Mouse (Mus musculus): ENCODE measurements around the gene Nfkbil1. TPM values are rescaled to one million over a fixed set of nuclear protein-coding genes. Genes with fewer than 3 reads are reported as not detected.
A peak's percentile ranks its signal among the peaks of the same experiment; 100 is the strongest.

Gene Nfkbil1
- polyA plus RNA-seq, 1 experiment, result 27.9 TPM

GRCm38 (mm10) chr17:35198029-35198428, 37.6 kb downstream of the Nfkbil1 start:
- H3K27me3 ChIP-seq (ENCODE audit: control insufficient read depth, insufficient read depth, low read length), result no peaks in the 10 kb centered on the region
- H3K4me3 ChIP-seq (ENCODE audit: control insufficient read depth, low read depth, low read length), result no peak overlapping the region
- no peak overlapping the region for H3K27ac ChIP-seq (ENCODE audit: control insufficient read depth, insufficient read depth, low read depth, low read length)
- no peaks in the 10 kb centered on the region for H3K36me3 ChIP-seq (ENCODE audit: control insufficient read depth, insufficient read depth, low read length)
- no peak for TF ChIP-seq POLR2A (IDR thresholded peaks at IDR 0.05; ENCODE audit: control insufficient read depth, low read depth, low read length)
- peaks cover 13% of the 10 kb centered on the region for H3K4me1 ChIP-seq (ENCODE audit: control insufficient read depth, insufficient read depth, low read length)

DNA sequence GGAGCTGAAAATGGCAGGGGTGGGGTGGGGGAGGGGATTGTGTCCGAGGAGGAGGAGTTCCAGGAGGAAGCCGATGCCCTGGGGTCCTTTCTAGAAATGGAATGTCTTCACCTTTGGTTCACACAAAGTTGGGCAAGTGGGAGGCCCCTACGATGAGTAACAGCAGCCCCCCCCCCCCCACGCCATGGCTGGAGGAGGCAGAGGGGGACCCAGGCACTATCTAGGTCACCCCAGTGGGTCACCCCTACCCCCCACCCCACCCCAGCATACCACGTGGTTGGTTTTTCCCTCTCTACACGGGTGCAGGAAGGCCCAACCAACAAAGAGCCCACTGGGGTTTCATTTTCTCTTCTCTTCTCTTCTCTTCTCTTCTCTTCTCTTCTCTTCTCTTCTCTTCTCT, 38.5 kb downstream of the Nfkbil1 start:
- no peaks in the 10 kb centered on the region for H3K36me3 ChIP-seq (ENCODE audit: control insufficient read depth, insufficient read depth, low read length)
- no peak overlapping the region for H3K4me3 ChIP-seq (ENCODE audit: control insufficient read depth, low read depth, low read length)
- H3K27ac ChIP-seq (ENCODE audit: control insufficient read depth, insufficient read depth, low read depth, low read length), result no peak overlapping the region
- no peaks in the 10 kb centered on the region for H3K27me3 ChIP-seq (ENCODE audit: control insufficient read depth, insufficient read depth, low read length)
- TF ChIP-seq POLR2A (IDR thresholded peaks at IDR 0.05; ENCODE audit: control insufficient read depth, low read depth, low read length) (no peak), CTCF (IDR thresholded peaks at IDR 0.05; ENCODE audit: control insufficient read depth, insufficient read depth, insufficient replicate concordance, low read depth, low read length) (no peak)
- peaks cover 13% of the 10 kb centered on the region for H3K4me1 ChIP-seq (ENCODE audit: control insufficient read depth, insufficient read depth, low read length)

DNA sequence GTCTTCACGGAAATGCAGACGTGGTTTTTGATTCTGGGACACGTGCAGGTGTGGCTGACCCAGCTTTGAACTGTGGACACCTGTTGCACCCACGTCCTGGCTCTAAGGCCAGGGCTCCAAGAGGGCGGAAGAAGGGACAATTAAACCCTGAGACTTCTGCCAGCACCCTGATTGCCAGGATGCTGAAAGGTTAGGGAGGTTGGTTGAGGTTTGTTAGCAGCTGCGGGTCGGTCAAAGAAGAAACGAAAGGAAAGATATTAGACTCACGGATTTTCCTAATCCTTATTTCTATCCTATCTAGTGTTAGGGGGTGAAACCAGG, 39.3 kb downstream of the Nfkbil1 start:
- H3K27me3 ChIP-seq (ENCODE audit: control insufficient read depth, insufficient read depth, low read length), result no peaks in the 10 kb centered on the region
- H3K4me1 ChIP-seq (ENCODE audit: control insufficient read depth, insufficient read depth, low read length), result peaks cover 13% of the 10 kb centered on the region
- H3K36me3 ChIP-seq (ENCODE audit: control insufficient read depth, insufficient read depth, low read length), result no peaks in the 10 kb centered on the region
- H3K27ac ChIP-seq (ENCODE audit: control insufficient read depth, insufficient read depth, low read depth, low read length), result no peak overlapping the region
- TF ChIP-seq POLR2A (IDR thresholded peaks at IDR 0.05; ENCODE audit: control insufficient read depth, low read depth, low read length), result no peak
- no peak for TF ChIP-seq CTCF (IDR thresholded peaks at IDR 0.05; ENCODE audit: control insufficient read depth, insufficient read depth, insufficient replicate concordance, low read depth, low read length)
- peak overlapping the region; percentile 64 for H3K4me3 ChIP-seq (ENCODE audit: control insufficient read depth, low read depth, low read length)

GRCm38 (mm10) chr17:35195631-35196320, 39.8 kb downstream of the Nfkbil1 start:
- Histone ChIP-seq H3K4me3 (ENCODE audit: control insufficient read depth, low read depth, low read length) (peak overlapping the region; percentile 64), H3K27me3 (ENCODE audit: control insufficient read depth, insufficient read depth, low read length) (no peaks in the 10 kb centered on the region), H3K36me3 (ENCODE audit: control insufficient read depth, insufficient read depth, low read length) (no peaks in the 10 kb centered on the region), H3K27ac (ENCODE audit: control insufficient read depth, insufficient read depth, low read depth, low read length) (no peak overlapping the region), H3K4me1 (ENCODE audit: control insufficient read depth, insufficient read depth, low read length) (peaks cover 13% of the 10 kb centered on the region)
- TF ChIP-seq CTCF (IDR thresholded peaks at IDR 0.05; ENCODE audit: control insufficient read depth, insufficient read depth, insufficient replicate concordance, low read depth, low read length) (peak; percentile 96), POLR2A (IDR thresholded peaks at IDR 0.05; ENCODE audit: control insufficient read depth, low read depth, low read length) (no peak)

GRCm38 (mm10) chr17:35194844-35195630, 40.6 kb downstream of the Nfkbil1 start:
- no peaks in the 10 kb centered on the region for H3K36me3 ChIP-seq (ENCODE audit: control insufficient read depth, insufficient read depth, low read length)
- no peak for TF ChIP-seq CTCF (IDR thresholded peaks at IDR 0.05; ENCODE audit: control insufficient read depth, insufficient read depth, insufficient replicate concordance, low read depth, low read length)
- TF ChIP-seq POLR2A (IDR thresholded peaks at IDR 0.05; ENCODE audit: control insufficient read depth, low read depth, low read length), result no peak
- no peaks in the 10 kb centered on the region for H3K27me3 ChIP-seq (ENCODE audit: control insufficient read depth, insufficient read depth, low read length)
- no peak overlapping the region for H3K27ac ChIP-seq (ENCODE audit: control insufficient read depth, insufficient read depth, low read depth, low read length)
- peaks cover 13% of the 10 kb centered on the region for H3K4me1 ChIP-seq (ENCODE audit: control insufficient read depth, insufficient read depth, low read length)
- peak overlapping the region; percentile 64 for H3K4me3 ChIP-seq (ENCODE audit: control insufficient read depth, low read depth, low read length)

DNA sequence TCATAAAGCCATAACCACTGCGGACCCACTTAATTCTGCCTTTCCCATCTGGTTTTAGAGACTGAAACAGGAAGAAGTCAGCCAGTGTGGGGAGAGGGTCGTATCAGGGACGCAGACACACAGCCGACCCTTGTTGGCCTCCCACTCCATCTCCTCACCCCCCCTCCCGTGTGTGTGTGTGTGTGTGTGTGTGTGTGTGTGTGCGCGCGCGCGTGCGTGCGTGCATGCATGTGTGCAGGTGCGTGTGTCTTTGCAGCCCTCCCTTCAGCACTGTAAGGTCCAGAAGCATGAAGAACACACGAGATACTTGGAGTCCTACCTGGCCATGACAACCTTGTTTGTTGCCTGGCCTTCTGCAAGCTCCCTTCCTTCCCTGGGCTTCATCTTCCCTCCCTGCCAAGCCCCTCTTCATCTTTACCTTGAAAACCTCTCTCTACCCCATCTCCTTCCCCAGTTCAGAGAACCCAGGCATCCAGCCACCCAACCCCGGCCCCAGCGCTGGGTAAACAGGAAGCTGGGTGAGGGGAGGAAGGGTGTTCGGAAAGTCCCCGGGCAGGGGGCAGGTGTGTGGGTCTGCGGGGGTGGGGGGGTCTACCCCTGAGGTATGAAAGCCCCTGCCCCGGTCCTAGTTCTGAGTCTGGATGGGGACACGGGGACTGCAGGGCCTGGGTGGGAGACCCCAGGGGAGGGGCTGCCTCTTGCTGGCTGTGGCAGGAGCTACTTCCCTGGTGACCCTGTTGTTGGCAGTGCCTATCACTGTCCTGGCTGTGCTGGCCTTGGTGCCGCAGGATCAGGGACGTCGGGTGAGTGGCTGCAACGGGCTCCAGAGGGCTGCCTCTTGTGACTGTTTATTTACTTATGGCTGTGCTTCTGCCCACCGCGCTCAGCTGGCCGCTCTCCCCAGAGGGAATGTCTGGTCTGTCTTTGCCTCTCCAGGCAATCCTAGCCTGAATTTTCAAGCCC, 41.4 kb downstream of the Nfkbil1 start, which contains the start of gene Ltb:
Gene Ltb (plus strand): TSS at position 559 of the 963 bp plus-strand sequence.
- Histone ChIP-seq H3K36me3 (ENCODE audit: control insufficient read depth, insufficient read depth, low read length) (no peaks in the 10 kb centered on the region), H3K27me3 (ENCODE audit: control insufficient read depth, insufficient read depth, low read length) (no peaks in the 10 kb centered on the region), H3K4me3 (ENCODE audit: control insufficient read depth, low read depth, low read length) (no peak within 1 kb of the TSS; the same call in 1 of the 2 replicates), H3K27ac (ENCODE audit: control insufficient read depth, insufficient read depth, low read depth, low read length) (no peak within 1 kb of the TSS), H3K4me1 (ENCODE audit: control insufficient read depth, insufficient read depth, low read length) (peaks cover 13% of the 10 kb centered on the region)
- TF ChIP-seq CTCF (IDR thresholded peaks at IDR 0.05; ENCODE audit: control insufficient read depth, insufficient read depth, insufficient replicate concordance, low read depth, low read length) (no peak), POLR2A (IDR thresholded peaks at IDR 0.05; ENCODE audit: control insufficient read depth, low read depth, low read length) (no peak)

- Histone ChIP-seq H3K27me3 (ENCODE audit: control insufficient read depth, insufficient read depth, low read length) (no peaks in the 10 kb centered on the region), H3K27ac (ENCODE audit: control insufficient read depth, insufficient read depth, low read depth, low read length) (no peak overlapping the region), H3K36me3 (ENCODE audit: control insufficient read depth, insufficient read depth, low read length) (no peaks in the 10 kb centered on the region), H3K4me1 (ENCODE audit: control insufficient read depth, insufficient read depth, low read length) (peaks cover 13% of the 10 kb centered on the region), H3K4me3 (ENCODE audit: control insufficient read depth, low read depth, low read length) (no peak overlapping the region)
- no peak for TF ChIP-seq CTCF (IDR thresholded peaks at IDR 0.05; ENCODE audit: control insufficient read depth, insufficient read depth, insufficient replicate concordance, low read depth, low read length)
- no peak for TF ChIP-seq POLR2A (IDR thresholded peaks at IDR 0.05; ENCODE audit: control insufficient read depth, low read depth, low read length)
Observed at GRCm38 (mm10) chr17:35192924-35193323, 42.7 kb downstream of the Nfkbil1 start.
